Mouse (Mus musculus) urinary bladder, postnatal 36 days (tissue): ENCODE measurements around the gene Obp2a.
"Not testable (repeated sequence)": the region's sequence is repeated elsewhere in the genome, so short reads cannot be mapped to it uniquely, and the experiment has no call there.

ENCODE experiments used
- DNase-seq, 2 experiments: peaks; one replicate each; pipeline ENCODE4 v3.0.0; 2022; ENCODE audit warnings: low spot score in 2 of 2, mixed read lengths in 1 of 2

Obp2a gene

DNA sequence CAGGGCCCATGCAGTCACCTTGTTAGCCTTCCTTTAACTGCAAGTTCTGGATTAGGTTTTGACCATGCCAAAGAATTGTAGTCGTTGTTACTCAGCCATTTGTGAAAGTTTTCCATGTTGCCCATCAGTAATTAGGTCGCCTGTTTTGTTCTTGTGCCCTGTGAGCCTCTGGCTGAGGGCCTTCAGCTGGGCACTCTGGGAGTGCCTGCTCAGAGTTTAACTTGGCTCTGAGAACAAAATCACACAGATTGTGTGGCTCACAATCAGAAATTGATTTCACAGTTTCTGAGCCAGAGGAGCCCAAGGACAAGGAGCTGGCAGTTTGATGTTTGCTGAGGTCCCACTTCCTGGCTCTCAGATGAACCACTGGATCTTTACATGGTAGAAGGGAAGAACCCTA is 9.9 kb downstream of the Obp2a start:
- not testable (repeated sequence) for DNase-seq

DNA sequence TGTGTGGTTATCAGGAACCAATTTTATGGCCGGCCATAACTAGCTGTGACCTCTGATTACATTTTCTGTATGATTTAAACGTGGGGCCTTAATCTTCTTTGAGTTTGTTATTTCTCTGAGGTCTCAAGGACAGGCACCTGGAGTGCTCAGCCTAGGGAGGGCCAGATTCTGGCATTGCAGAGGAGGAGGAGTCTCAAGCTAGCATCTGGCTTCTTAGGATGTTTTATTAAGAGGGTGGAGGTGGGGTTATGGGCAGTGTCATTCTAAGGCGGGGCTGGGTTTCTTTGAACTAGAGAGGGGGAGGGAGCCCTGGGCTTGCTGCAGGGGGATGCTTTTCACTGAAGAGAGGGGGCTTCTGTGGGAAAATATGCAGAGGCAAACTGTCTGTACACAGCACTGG is 11.8 kb downstream of the Obp2a start:
- DNase-seq = not testable (repeated sequence)

DNA sequence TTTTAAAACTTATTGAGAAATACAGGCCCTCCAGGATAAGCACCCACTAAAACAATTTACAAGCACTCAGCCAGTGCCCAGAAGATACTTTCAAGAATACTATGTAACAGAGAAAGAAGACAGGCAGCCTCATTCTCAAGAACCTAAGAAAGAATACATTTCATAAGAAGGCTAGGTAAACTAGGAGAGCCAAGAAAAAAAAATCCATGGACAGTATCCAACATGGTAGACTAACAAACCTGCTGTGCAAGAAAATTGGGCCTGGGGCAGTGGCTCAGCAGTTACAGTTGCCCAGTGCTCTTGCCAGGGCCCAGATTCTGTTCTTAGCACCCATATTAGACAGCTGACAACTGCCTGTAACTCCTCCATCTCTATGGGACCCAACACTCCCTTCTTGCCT is 17.4 kb downstream of the Obp2a start:
- no peak for DNase-seq

DNA sequence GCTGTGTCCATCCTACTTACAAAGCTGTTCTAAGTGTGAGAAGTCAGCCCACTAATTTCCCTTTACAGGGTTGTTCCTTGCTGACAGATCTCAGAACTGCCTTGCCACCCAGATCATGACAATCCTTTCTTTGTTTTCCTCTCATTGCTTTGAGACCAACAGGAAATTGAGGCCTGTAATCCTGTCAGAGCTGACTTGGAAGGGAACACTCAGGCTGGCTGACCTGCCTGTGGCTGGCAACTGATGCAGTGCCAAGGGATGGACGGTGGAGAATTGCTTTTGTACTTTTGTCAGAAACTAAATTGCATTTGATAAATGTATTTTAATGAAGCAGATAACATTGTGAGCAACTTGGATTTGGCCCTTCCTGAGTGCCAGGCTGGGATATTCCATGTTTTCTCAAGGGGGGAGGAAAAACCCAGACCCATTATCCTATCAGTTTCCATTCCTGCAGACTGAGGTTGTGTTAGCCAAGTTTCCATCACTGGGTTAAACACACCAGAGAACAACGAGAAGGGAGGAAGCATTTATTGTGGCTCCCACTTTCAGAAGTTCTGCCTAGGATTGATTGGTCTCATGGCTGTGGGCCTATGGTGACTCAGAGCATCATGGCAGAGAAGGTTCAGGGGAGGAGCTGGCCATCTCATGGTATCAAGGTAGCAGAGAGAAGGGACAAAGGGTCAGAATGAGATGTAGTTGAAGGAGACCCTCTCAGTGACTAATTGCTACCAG is 33.5 kb downstream of the Obp2a start:
- no peak for DNase-seq

DNA sequence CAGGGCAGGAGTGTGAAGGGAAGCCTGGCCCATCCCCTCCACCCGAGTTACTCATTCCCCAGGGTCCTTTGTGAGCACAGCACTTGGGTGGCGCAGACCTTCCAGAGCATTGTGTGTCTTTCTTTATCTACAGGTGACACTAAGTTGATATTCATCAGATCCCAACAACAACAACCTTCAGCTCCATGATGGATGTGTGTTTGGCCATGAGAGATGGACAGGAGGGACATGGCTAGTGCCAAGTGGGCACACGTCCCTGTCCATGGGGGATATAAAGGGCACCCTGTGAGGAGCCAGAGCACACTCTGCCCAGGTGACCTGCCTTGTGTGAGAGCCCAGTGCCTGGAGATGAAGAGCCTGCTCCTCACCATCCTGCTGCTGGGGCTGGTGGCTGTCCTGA is 36.9 kb downstream of the Obp2a start, which contains the start of gene Obp2b:
Gene Obp2b (plus strand): TSS at position 301 of the 400 bp plus-strand sequence.
- DNase-seq = not testable (repeated sequence)

DNA sequence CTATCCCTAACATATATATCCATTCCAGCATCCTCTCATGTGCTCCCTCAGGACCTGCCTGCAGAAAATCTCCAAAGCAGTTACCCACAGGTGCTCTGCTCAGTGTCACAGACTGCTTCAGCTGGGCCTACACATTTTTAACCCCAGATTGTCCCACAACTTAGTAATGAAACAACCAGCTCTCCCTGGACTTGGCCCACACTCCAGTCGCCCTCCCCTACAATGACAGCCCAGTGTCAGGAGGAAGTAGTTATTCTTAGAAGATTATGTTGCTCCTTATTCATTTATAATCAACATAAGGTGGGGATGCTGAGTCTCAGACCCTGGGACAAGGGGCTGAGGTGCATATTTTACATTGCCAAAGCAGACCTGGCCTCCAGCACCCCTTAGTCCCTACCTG is 41.8 kb downstream of the Obp2a start:
- no peak for DNase-seq
